Mouse (Mus musculus) ES-Bruce4 (cell line): ENCODE measurements at regions not wholly inside any gene's neighbourhood (a gene's known extent, or its start where the extent isn't known, plus 50 kb on each side); places are given as distances from the start of the nearest gene placed in this dataset.

Experiments
- CTCF ChIP-seq: IDR thresholded peaks from one replicate; pipeline ENCODE4 v1.8.1; 2011; ENCODE audit warnings: low read depth, low read length
- EP300 ChIP-seq: IDR thresholded peaks from 2 replicates; pipeline ENCODE4 v1.6.1; 2011; ENCODE audit warnings: low read depth, low read length; ENCODE audit not compliant: insufficient read depth
- POLR2A ChIP-seq: IDR thresholded peaks from one replicate; pipeline ENCODE4 v1.8.1; 2011; ENCODE audit warnings: low read length; ENCODE audit not compliant: insufficient read depth

GRCm38 (mm10) chr10:96557336-96557735, 59.5 kb upstream of the Btg1 start:
- TF ChIP-seq CTCF (no peak), EP300 (no peak), POLR2A (no peak)
